Mouse (Mus musculus) kidney, postnatal 0 days (tissue): ENCODE measurements around the gene Eps15l1. TPM values are rescaled to one million over a fixed set of nuclear protein-coding genes. Genes with fewer than 3 reads are reported as not detected.
A peak's percentile ranks its signal among the peaks of the same experiment; 100 is the strongest.

Source experiments
- ATAC-seq: fragments of 200-750 bp; cut with Nextera tagmentation; replicated peaks from 2 replicates; pipeline ENCODE4 v1.8.0; 2017; ENCODE audit warnings: low read depth, moderate number of reproducible peaks, moderate TSS enrichment, moderate library complexity; ENCODE audit not compliant: low FRiP score
- DNase-seq: peaks from one replicate; pipeline ENCODE4 v3.0.0-alpha.2; 2016; ENCODE audit warnings: low spot score
- H3K27ac ChIP-seq: fragments of 300-500 bp; sonication (generic); 2 replicates; pipeline ENCODE4 v1.5.1; 2014; ENCODE audit warnings: mild to moderate bottlenecking
- H3K27me3 ChIP-seq: fragments of 300-500 bp; sonication (generic); 2 replicates; pipeline ENCODE4 v1.6.1; 2014; ENCODE audit warnings: low read length, mixed read lengths; ENCODE audit not compliant: insufficient read depth
- H3K36me3 ChIP-seq: fragments of 300-500 bp; sonication (generic); 2 replicates; pipeline ENCODE4 v1.6.1; 2014; ENCODE audit warnings: low read length, mixed read lengths; ENCODE audit not compliant: insufficient read depth
- H3K4me1 ChIP-seq: fragments of 300-500 bp; sonication (generic); replicated peaks from 2 replicates; pipeline ENCODE4 v1.6.1; 2014; ENCODE audit warnings: antibody characterized with exemption, low read length, mixed read lengths; ENCODE audit not compliant: insufficient read depth
- H3K4me2 ChIP-seq: fragments of 300-500 bp; sonication (generic); 2 replicates; pipeline ENCODE4 v1.6.1; 2014; ENCODE audit warnings: mild to moderate bottlenecking, low read length, moderate library complexity, mixed read lengths
- H3K4me3 ChIP-seq: fragments of 300-500 bp; sonication (generic); replicated peaks from 2 replicates; pipeline ENCODE4 v1.5.1; 2014; ENCODE audit warnings: low read depth, low read length
- H3K9ac ChIP-seq: fragments of 300-500 bp; sonication (generic); 2 replicates; pipeline ENCODE4 v1.6.1; 2014; ENCODE audit warnings: low read depth, low read length
- H3K9me3 ChIP-seq: fragments of 300-500 bp; sonication (generic); replicated peaks from 2 replicates; pipeline ENCODE4 v1.6.1; 2016; ENCODE audit warnings: low read length, inconsistent platforms, mixed read lengths
- CTCF ChIP-seq: IDR thresholded peaks from 2 replicates; pipeline ENCODE4 v1.5.1; 2016; ENCODE audit warnings: antibody characterized with exemption, low read depth, mild to moderate bottlenecking, moderate library complexity
- WGBS: fragments of 180-500 bp; shearing (Covaris S2); extraction: QIAGEN DNeasy Blood & Tissue Kit; methylation state at CpG from one replicate; pipeline ENCODE4 v1.1.7; 2014; 5-methylcytosine and 5-hydroxymethylcytosine counted together
- polyA plus RNA-seq: library from polyadenylated mRNA; unstranded; fragments of >200 nt; fragmentation: Nextera tagmentation; extraction: Ambion mirVana; gene quantifications from 2 replicates; pipeline ENCODE4 v1.2.1, GENCODE M21; 2015

The Eps15l1 gene
- polyA plus RNA-seq, 1 experiment from 2014 or later: 32.5 TPM

GRCm38 (mm10) chr8:72458457-72458856 is 37.2 kb upstream of the Eps15l1 start:
- Histone ChIP-seq H3K27me3 (no peaks in the 10 kb centered on the region), H3K27ac (no peak overlapping the region), H3K4me3 (no peak overlapping the region), H3K9me3 (no peaks in the 10 kb centered on the region), H3K4me1 (no peaks in the 10 kb centered on the region), H3K4me2 (no peak overlapping the region), H3K9ac (no peak overlapping the region), H3K36me3 (peaks cover 47% of the 10 kb centered on the region)
- WGBS: 89% methylated on average over 6 of the region's 6 CpGs
- DNase-seq: no peak
- no peak for ATAC-seq
- TF ChIP-seq CTCF: no peak

GRCm38 (mm10) chr8:72457806-72458205 is 36.5 kb upstream of the Eps15l1 start:
- no peaks in the 10 kb centered on the region for H3K9me3 ChIP-seq
- H3K9ac ChIP-seq: no peak overlapping the region
- H3K4me1 ChIP-seq: no peaks in the 10 kb centered on the region
- H3K27ac ChIP-seq: no peak overlapping the region
- TF ChIP-seq CTCF: no peak
- WGBS: 88% methylated on average over 3 of the region's 3 CpGs
- H3K27me3 ChIP-seq: no peaks in the 10 kb centered on the region
- DNase-seq (no peak), ATAC-seq (no peak)
- no peak overlapping the region for H3K4me2 ChIP-seq
- H3K4me3 ChIP-seq: no peak overlapping the region
- peaks cover 43% of the 10 kb centered on the region for H3K36me3 ChIP-seq

GRCm38 (mm10) chr8:72455317-72455716 is 34.1 kb upstream of the Eps15l1 start:
- H3K27ac ChIP-seq: no peak overlapping the region
- H3K4me2 ChIP-seq: no peak overlapping the region
- H3K27me3 ChIP-seq: no peaks in the 10 kb centered on the region
- no peak overlapping the region for H3K9ac ChIP-seq
- H3K4me1 ChIP-seq: no peaks in the 10 kb centered on the region
- DNase-seq (no peak), ATAC-seq (no peak)
- peaks cover 21% of the 10 kb centered on the region for H3K36me3 ChIP-seq
- H3K9me3 ChIP-seq: no peaks in the 10 kb centered on the region
- no peak for TF ChIP-seq CTCF
- H3K4me3 ChIP-seq: no peak overlapping the region
- 86% methylated on average over 4 of the region's 4 CpGs for WGBS

- Histone ChIP-seq H3K9ac (no peak overlapping the region), H3K4me1 (no peaks in the 10 kb centered on the region), H3K4me3 (no peak overlapping the region), H3K36me3 (peaks cover 25% of the 10 kb centered on the region), H3K9me3 (no peaks in the 10 kb centered on the region), H3K4me2 (no peak overlapping the region), H3K27ac (no peak overlapping the region), H3K27me3 (no peaks in the 10 kb centered on the region)
- DNase-seq: no peak
- no peak for TF ChIP-seq CTCF
- no peak for ATAC-seq
- WGBS: 94% methylated on average over 2 of the region's 2 CpGs
Observed at GRCm38 (mm10) chr8:72453904-72454303, 32.6 kb upstream of the Eps15l1 start.

- Histone ChIP-seq H3K27ac (no peak overlapping the region), H3K9me3 (no peaks in the 10 kb centered on the region), H3K36me3 (peaks cover 26% of the 10 kb centered on the region), H3K27me3 (no peaks in the 10 kb centered on the region), H3K4me3 (no peak overlapping the region), H3K9ac (no peak overlapping the region), H3K4me1 (no peaks in the 10 kb centered on the region), H3K4me2 (no peak overlapping the region)
- ATAC-seq (no peak), DNase-seq (no peak)
- WGBS: 75% methylated on average over 8 of the region's 8 CpGs
- no peak for TF ChIP-seq CTCF
Observed at GRCm38 (mm10) chr8:72451516-72451915, 30.3 kb upstream of the Eps15l1 start.

- Histone ChIP-seq H3K27me3 (no peaks in the 10 kb centered on the region), H3K4me3 (no peak overlapping the region), H3K4me1 (0 out of 2 replicates have a peak, but pooled peaks cover 10% of the 10 kb centered on the region), H3K27ac (no peak overlapping the region), H3K9ac (no peak overlapping the region), H3K4me2 (no peak overlapping the region), H3K36me3 (peaks cover 13% of the 10 kb centered on the region), H3K9me3 (no peaks in the 10 kb centered on the region)
- 76% methylated on average over 6 of the region's 6 CpGs for WGBS
- DNase-seq: no peak
- no peak for ATAC-seq
- no peak for TF ChIP-seq CTCF
Observed at GRCm38 (mm10) chr8:72445071-72445470, 23.8 kb upstream of the Eps15l1 start.

GRCm38 (mm10) chr8:72443994-72444350 is 22.7 kb upstream of the Eps15l1 start:
- H3K4me1 ChIP-seq: 0 out of 2 replicates have a peak, but pooled peaks cover 10% of the 10 kb centered on the region
- H3K9me3 ChIP-seq: no peaks in the 10 kb centered on the region
- no peaks in the 10 kb centered on the region for H3K27me3 ChIP-seq
- H3K27ac ChIP-seq: peak overlapping the region; percentile 54; the same call in 1 of the 2 replicates
- peak overlapping the region; percentile 69 for H3K9ac ChIP-seq
- peaks cover 2% of the 10 kb centered on the region; the same call in 1 of the 2 replicates for H3K36me3 ChIP-seq
- DNase-seq (no peak), ATAC-seq (no peak)
- peak overlapping the region; percentile 72 for H3K4me2 ChIP-seq
- TF ChIP-seq CTCF: no peak
- WGBS: 39% methylated on average over 6 of the region's 6 CpGs
- peak overlapping the region; percentile 37 for H3K4me3 ChIP-seq
